Mouse (Mus musculus): Measurements from ENCODE around the gene Trak1.

DNA sequence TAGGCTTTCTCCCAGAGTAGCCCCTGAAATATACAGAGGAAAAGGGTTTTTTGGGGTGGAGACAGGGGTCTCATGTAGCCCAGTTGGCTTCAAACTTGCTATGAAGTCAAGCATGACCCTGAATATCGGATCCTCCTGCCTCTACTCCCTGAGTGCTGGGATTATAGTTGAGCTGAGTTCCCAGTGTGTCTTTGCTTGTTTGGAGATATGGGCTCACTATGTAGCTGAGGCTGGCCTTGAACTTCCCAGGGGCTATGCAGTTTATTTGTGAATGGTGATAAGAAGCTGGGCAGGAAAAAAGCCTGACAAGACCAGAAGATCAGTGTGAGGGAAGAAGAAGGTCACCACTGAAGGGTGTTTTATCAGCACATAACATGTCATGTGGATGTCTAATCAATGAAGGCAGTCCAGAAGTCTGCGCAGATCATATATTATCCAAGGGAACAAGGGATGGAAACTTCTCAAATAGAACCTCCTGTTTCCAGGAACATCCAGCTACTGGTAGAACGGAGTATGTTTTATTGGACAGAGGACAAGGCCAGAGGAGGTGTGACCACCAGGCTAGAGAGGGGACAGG, 10.9 kb upstream of the Trak1 start:
- TF ChIP-seq CTCF (IDR thresholded peaks at IDR 0.05; ENCODE audit: low read depth, low read length) (no peak), POLR2A (IDR thresholded peaks at IDR 0.05; ENCODE audit: borderline replicate concordance, low read depth, low read length) (no peak)
